Mouse (Mus musculus) myocyte (in vitro differentiated cells): ENCODE measurements around the gene Tnfrsf8. TPM values are rescaled to one million over a fixed set of nuclear protein-coding genes. Genes with fewer than 3 reads are reported as not detected.

ENCODE experiments used
- H3K27me3 ChIP-seq: one replicate; pipeline ENCODE4 v1.6.1; 2011; ENCODE audit not compliant: control insufficient read depth, insufficient read depth, insufficient read length
- H3K36me3 ChIP-seq: one replicate; pipeline ENCODE4 v1.6.1; 2011; ENCODE audit not compliant: control insufficient read depth, insufficient read depth
- H3K4me2 ChIP-seq: one replicate; pipeline ENCODE4 v1.6.1; 2011; ENCODE audit warnings: low read depth, control low read depth
- H3K4me3 ChIP-seq: one replicate; pipeline ENCODE4 v1.5.1; 2011; ENCODE audit warnings: mild to moderate bottlenecking, control low read depth, moderate library complexity
- H3K79me2 ChIP-seq: one replicate; pipeline ENCODE4 v1.6.1; 2011; ENCODE audit not compliant: control insufficient read depth, insufficient read depth
- H3ac ChIP-seq: one replicate; pipeline ENCODE4 v1.6.1; 2011; ENCODE audit not compliant: control insufficient read depth, insufficient read length
- CEBPB ChIP-seq: IDR thresholded peaks from 2 replicates; pipeline ENCODE4 v1.6.1; 2011; ENCODE audit warnings: mild to moderate bottlenecking, moderate library complexity; ENCODE audit not compliant: poor library complexity, insufficient read depth, severe bottlenecking
- E2F4 ChIP-seq: IDR thresholded peaks from one replicate; pipeline ENCODE4 v1.6.1; 2011; ENCODE audit warnings: mild to moderate bottlenecking, control low read depth, moderate library complexity; ENCODE audit not compliant: insufficient read depth
- MAX ChIP-seq: IDR thresholded peaks from one replicate; pipeline ENCODE4 v1.6.1; 2011; ENCODE audit warnings: low read depth, mild to moderate bottlenecking, control low read depth
- MYOD1 ChIP-seq, 3 experiments: IDR thresholded peaks; one replicate each; pipeline ENCODE4 v1.6.1; 2011; ENCODE audit warnings: control low read depth in 2 of 3, low read depth in 2 of 3, mild to moderate bottlenecking in 2 of 3, moderate library complexity in 1 of 3; ENCODE audit not compliant: insufficient read length in 2 of 3, control insufficient read depth in 1 of 3
- MYOG ChIP-seq, 3 experiments: IDR thresholded peaks; one replicate each; pipeline ENCODE4 v1.6.1; 2011; ENCODE audit warnings: control low read depth in 2 of 3, low read depth in 2 of 3, mild to moderate bottlenecking in 2 of 3; ENCODE audit not compliant: insufficient read length in 2 of 3, control insufficient read depth in 1 of 3, insufficient read depth in 1 of 3
- POLR2A ChIP-seq: IDR thresholded peaks from one replicate; pipeline ENCODE4 v1.6.1; 2011; ENCODE audit warnings: low read depth, mild to moderate bottlenecking, control low read depth, moderate library complexity; ENCODE audit not compliant: insufficient read length
- POLR2AphosphoS2 ChIP-seq: IDR thresholded peaks from one replicate; pipeline ENCODE4 v1.6.1; 2011; ENCODE audit warnings: low read depth, control low read depth; ENCODE audit not compliant: insufficient read length
- SRF ChIP-seq: IDR thresholded peaks from one replicate; pipeline ENCODE4 v1.6.1; 2011; ENCODE audit warnings: low read depth; ENCODE audit not compliant: control insufficient read depth, insufficient read length
- TCF12 ChIP-seq: IDR thresholded peaks from one replicate; pipeline ENCODE4 v1.6.1; 2011; ENCODE audit warnings: mild to moderate bottlenecking, control low read depth; ENCODE audit not compliant: poor library complexity, insufficient read depth, severe bottlenecking
- TCF3 ChIP-seq: IDR thresholded peaks from one replicate; pipeline ENCODE4 v1.6.1; 2011; ENCODE audit warnings: low read depth, control low read depth; ENCODE audit not compliant: insufficient read length
- USF1 ChIP-seq: IDR thresholded peaks from one replicate; pipeline ENCODE4 v1.6.1; 2011; ENCODE audit warnings: low read depth, mild to moderate bottlenecking, control low read depth, moderate library complexity
- polyA plus RNA-seq: library from polyadenylated mRNA; unstranded; fragments of >200 nt; fragmentation: generic; extraction: Trizol; gene quantifications from one replicate; pipeline ENCODE4 v1.2.1, GENCODE M21; 2012; ENCODE audit warnings: missing spikeins

The Tnfrsf8 gene
- polyA plus RNA-seq, 1 experiment, result 0.02 TPM

DNA sequence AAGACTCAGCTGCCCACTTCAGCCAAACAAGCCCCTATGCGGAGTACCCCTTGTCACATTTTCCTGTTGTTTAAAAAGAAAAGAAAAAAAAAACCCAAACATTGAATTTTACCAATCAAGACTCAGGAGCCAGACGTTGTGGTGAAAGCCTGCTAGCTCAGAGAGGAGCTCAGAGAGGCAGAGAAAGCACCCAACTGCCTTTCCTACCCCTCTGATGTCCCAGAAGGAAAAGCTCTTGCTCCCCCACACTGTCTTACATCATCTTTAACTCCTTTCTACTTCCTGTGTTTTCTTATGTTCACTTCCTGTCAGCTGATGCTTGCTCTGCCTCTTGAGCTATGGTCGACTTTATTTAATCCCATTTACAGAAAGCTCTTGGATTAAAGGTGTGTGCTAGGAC, 8.7 kb upstream of the Tnfrsf8 start:
- Histone ChIP-seq H3K4me3 (no peak overlapping the region), H3K4me2 (no peak overlapping the region), H3K79me2 (no peaks in the 10 kb centered on the region), H3K27me3 (no peaks in the 10 kb centered on the region), H3ac (no peak overlapping the region), H3K36me3 (no peaks in the 10 kb centered on the region)
- TF ChIP-seq MAX (no peak), POLR2A (no peak), USF1 (peak; percentile 25), CEBPB (no peak)

DNA sequence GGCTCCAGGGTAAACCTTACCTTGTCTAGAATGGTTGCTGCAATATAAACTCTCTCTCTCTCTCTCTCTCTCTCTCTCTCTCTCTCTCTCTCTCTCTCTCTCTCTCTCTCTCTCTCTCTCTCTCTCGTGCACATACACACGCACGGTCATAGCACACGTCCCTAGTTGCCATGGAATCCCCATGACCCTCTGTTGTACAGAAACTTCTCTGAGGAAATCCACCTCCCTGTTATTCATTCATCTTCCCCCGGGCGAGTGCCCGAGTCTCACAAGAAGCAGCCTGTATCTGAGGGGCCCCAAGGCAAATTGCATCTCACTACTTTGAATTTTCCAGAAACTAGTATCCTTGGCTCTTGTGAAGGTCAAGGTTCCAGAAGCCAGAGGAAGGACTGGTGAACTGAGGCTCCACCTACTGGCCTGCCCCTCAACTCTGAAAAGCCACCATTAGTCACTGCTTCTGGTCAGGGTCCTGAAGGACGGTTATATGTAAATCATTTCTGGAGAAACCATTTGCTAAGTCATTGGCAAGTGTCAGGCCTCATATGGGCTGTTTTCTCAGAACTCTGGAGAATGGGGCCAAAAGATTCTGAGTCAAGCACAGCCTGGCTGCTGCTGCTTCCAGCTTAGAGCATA, 8.1 kb upstream of the Tnfrsf8 start:
- no peak for TF ChIP-seq TCF3
- TF ChIP-seq MYOD1 (IDR thresholded peaks at IDR 0.05; ENCODE audit: control insufficient read depth in 1 of 3, insufficient read length in 2 of 3, low read depth in 2 of 3), result no peak
- no peak for TF ChIP-seq SRF
- no peak for TF ChIP-seq CEBPB
- TF ChIP-seq POLR2A, result no peak
- Histone ChIP-seq H3K36me3 (no peaks in the 10 kb centered on the region), H3K27me3 (no peaks in the 10 kb centered on the region), H3K79me2 (no peaks in the 10 kb centered on the region), H3ac (no peak overlapping the region), H3K4me2 (no peak overlapping the region), H3K4me3 (no peak overlapping the region)

DNA sequence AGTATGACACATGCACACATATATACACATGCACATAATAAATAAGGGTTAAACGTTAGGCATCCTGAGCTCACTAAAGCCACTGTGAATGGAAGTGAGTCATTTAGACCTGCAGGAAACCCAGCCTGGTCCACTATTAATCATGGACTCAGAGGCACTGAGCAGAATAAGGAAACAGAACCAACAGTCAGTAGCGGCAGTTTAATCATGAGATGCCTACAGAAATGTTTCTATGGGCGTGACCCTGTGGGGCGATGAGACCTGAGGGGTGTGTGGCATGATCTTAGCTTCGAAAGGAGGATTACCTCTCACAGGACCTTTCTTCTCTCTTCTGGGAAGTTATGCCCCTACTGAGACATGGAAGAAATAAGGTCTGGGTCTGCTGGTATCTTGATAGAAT, 7.2 kb upstream of the Tnfrsf8 start:
- H3K4me2 ChIP-seq, result no peak overlapping the region
- H3K4me3 ChIP-seq, result no peak overlapping the region
- no peaks in the 10 kb centered on the region for H3K27me3 ChIP-seq
- TF ChIP-seq MYOD1 (IDR thresholded peaks at IDR 0.05; ENCODE audit: control insufficient read depth in 1 of 3, insufficient read length in 2 of 3, low read depth in 2 of 3), result no peak
- no peak for TF ChIP-seq CEBPB
- no peak for TF ChIP-seq USF1
- TF ChIP-seq TCF3, result no peak
- no peak for TF ChIP-seq MAX
- TF ChIP-seq SRF, result no peak
- no peak for TF ChIP-seq TCF12
- TF ChIP-seq E2F4, result no peak
- no peak for TF ChIP-seq MYOG (IDR thresholded peaks at IDR 0.05; ENCODE audit: control insufficient read depth in 1 of 3, insufficient read depth in 1 of 3, insufficient read length in 2 of 3, low read depth in 2 of 3)
- TF ChIP-seq POLR2AphosphoS2, result no peak
- H3ac ChIP-seq, result no peak overlapping the region
- H3K79me2 ChIP-seq, result no peaks in the 10 kb centered on the region
- no peaks in the 10 kb centered on the region for H3K36me3 ChIP-seq

DNA sequence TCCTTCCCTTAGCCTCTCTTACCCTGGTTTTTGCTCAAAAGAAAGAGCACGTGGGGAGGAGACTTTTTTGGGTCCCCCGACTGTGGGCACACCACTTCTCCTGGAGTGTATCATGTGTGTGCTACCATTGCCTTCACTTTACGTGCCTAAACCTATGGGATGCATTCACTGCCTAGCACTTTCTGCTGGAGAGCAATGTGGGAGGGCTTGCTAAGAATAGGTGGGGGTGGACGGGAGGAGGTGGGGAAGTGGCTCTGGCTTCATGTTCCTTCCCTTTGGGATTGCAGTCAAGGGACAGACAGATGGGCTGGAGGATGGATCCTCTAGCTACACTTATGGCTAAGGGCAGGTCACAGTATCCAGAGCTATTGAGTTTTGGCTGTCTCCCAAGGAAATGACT, 5.7 kb upstream of the Tnfrsf8 start:
- Histone ChIP-seq H3K4me2 (no peak overlapping the region), H3ac (no peak overlapping the region), H3K36me3 (no peaks in the 10 kb centered on the region), H3K79me2 (no peaks in the 10 kb centered on the region), H3K4me3 (no peak overlapping the region), H3K27me3 (no peaks in the 10 kb centered on the region)
- TF ChIP-seq TCF3 (no peak), POLR2AphosphoS2 (no peak), TCF12 (no peak), POLR2A (no peak), SRF (no peak), MAX (no peak), E2F4 (no peak), MYOD1 (IDR thresholded peaks at IDR 0.05; ENCODE audit: control insufficient read depth in 1 of 3, insufficient read length in 2 of 3, low read depth in 2 of 3) (no peak)

DNA sequence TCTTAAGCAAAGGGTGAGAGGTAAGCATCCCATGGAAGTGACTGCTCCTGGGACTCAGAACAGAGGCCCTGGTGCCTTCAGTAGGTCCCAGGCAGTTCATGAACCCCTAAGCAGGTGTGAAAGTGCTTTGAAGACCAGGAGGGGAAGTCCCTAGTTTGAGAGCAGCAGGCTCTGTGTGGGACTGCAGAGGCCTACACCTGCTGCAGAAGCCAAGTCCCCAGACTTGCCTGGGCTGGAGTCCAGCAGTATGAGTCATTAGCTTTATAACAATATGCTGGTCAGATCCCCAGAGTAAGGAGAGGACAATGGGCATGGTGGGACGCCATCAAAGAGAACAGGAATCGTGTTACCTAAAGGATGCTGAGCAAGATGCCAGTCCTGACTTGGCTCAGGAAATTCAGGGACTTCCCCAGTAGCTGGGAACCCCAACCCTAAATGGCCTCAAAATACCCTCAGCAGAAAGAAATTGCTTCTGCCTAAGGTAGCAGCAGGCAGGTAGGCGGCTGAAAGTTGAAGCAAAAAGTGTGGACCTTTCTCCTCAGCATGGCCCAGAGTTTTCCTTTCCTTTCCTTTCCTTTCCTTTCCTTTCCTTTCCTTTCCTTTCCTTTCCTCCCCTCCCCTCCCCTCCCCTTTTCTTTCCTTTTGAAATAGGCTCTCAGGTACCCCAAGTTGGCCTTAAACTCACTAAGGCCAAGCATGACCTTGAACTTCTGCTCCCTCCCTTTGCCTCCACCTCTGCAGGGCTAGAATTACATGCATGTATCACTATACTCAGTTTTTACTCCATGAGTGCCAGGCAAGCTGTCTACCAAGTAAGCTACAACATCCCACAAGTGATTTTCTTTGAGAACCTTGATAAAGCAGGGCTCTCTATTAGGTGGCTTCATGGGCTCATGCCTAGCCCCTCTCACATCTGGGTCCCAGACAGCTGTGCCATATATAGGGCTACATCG, 4.6 kb upstream of the Tnfrsf8 start:
- TF ChIP-seq MYOD1 (IDR thresholded peaks at IDR 0.05; ENCODE audit: control insufficient read depth in 1 of 3, insufficient read length in 2 of 3, low read depth in 2 of 3) (peak in 2 of 3 experiments; percentile 39 to 55), SRF (no peak), MYOG (IDR thresholded peaks at IDR 0.05; ENCODE audit: control insufficient read depth in 1 of 3, insufficient read depth in 1 of 3, insufficient read length in 2 of 3, low read depth in 2 of 3) (peak in 1 of 3 experiments; percentile 31)
- Histone ChIP-seq H3K36me3 (no peaks in the 10 kb centered on the region), H3K27me3 (no peaks in the 10 kb centered on the region), H3K4me2 (no peak overlapping the region), H3K79me2 (no peaks in the 10 kb centered on the region), H3ac (no peak overlapping the region), H3K4me3 (no peak overlapping the region)
